Mouse (Mus musculus) hindbrain, embryonic 14.5 days (tissue): ENCODE measurements at regions not wholly inside any gene's neighbourhood (a gene's known extent, or its start where the extent isn't known, plus 50 kb on each side); places are given as distances from the start of the nearest gene placed in this dataset.
"Not testable (repeated sequence)": the region's sequence is repeated elsewhere in the genome, so short reads cannot be mapped to it uniquely, and the experiment has no call there.

Experiments used
- ATAC-seq: fragments of 200-750 bp; cut with Nextera tagmentation; 2 replicates; pipeline ENCODE4 v1.8.0; 2017; ENCODE audit warnings: moderate number of reproducible peaks, mild to moderate bottlenecking, moderate TSS enrichment, moderate library complexity; ENCODE audit not compliant: low FRiP score
- DNase-seq: peaks from one replicate; pipeline ENCODE4 v3.0.0-alpha.2; 2015; ENCODE audit warnings: low spot score
- H3K27ac ChIP-seq: fragments of 300-500 bp; sonication (generic); 2 replicates; pipeline ENCODE4 v1.5.1; 2014; ENCODE audit warnings: mild to moderate bottlenecking, moderate library complexity
- H3K27me3 ChIP-seq: fragments of 300-500 bp; sonication (generic); 2 replicates; pipeline ENCODE4 v1.6.1; 2014; ENCODE audit warnings: mild to moderate bottlenecking, low read length, mixed read lengths; ENCODE audit not compliant: control insufficient read depth, insufficient read depth
- H3K36me3 ChIP-seq: fragments of 300-500 bp; sonication (generic); replicated peaks from 2 replicates; pipeline ENCODE4 v1.6.1; 2014; ENCODE audit not compliant: control insufficient read depth, insufficient read depth
- H3K4me1 ChIP-seq: fragments of 300-500 bp; sonication (generic); replicated peaks from 2 replicates; pipeline ENCODE4 v1.6.1; 2014; ENCODE audit warnings: antibody characterized with exemption, low read length, mixed read lengths; ENCODE audit not compliant: control insufficient read depth, insufficient read depth
- H3K4me2 ChIP-seq: fragments of 300-500 bp; sonication (generic); replicated peaks from 2 replicates; pipeline ENCODE4 v1.6.1; 2014; ENCODE audit warnings: mild to moderate bottlenecking, moderate library complexity
- H3K4me3 ChIP-seq: fragments of 300-500 bp; sonication (generic); replicated peaks from 2 replicates; pipeline ENCODE4 v1.5.1; 2014; ENCODE audit warnings: mild to moderate bottlenecking, low read length
- H3K9ac ChIP-seq: fragments of 300-500 bp; sonication (generic); 2 replicates; pipeline ENCODE4 v1.6.1; 2014
- H3K9me3 ChIP-seq: fragments of 300-500 bp; sonication (generic); 2 replicates; pipeline ENCODE4 v1.6.1; 2016; ENCODE audit warnings: low read length; ENCODE audit not compliant: control insufficient read depth
- WGBS: fragments of 180-500 bp; shearing (Covaris S2); extraction: QIAGEN DNeasy Blood & Tissue Kit; methylation state at CpG from one replicate; pipeline ENCODE4 v1.1.7; 2014; 5-methylcytosine and 5-hydroxymethylcytosine counted together

GRCm38 (mm10) chr13:79765437-79765838, 1117.7 kb upstream of the Arrdc3 start:
- H3K27me3 ChIP-seq: no peaks in the 10 kb centered on the region
- no peak for DNase-seq
- WGBS: 11% methylated on average over 4 of the region's 4 CpGs
- H3K4me3 ChIP-seq: no peak overlapping the region
- H3K4me1 ChIP-seq: 0 out of 2 replicates have a peak, but pooled peaks cover 3% of the 10 kb centered on the region
- no peak overlapping the region for H3K4me2 ChIP-seq
- H3K9ac ChIP-seq: no peak overlapping the region
- H3K9me3 ChIP-seq: no peaks in the 10 kb centered on the region
- no peaks in the 10 kb centered on the region for H3K36me3 ChIP-seq
- no peak overlapping the region for H3K27ac ChIP-seq
- ATAC-seq: peak; percentile 37; the same call in 1 of the 2 replicates

- no peak for ATAC-seq
- 74% methylated on average over 1 of the region's 1 CpGs for WGBS
- no peak overlapping the region for H3K9ac ChIP-seq
- H3K9me3 ChIP-seq: no peaks in the 10 kb centered on the region
- no peaks in the 10 kb centered on the region for H3K36me3 ChIP-seq
- no peaks in the 10 kb centered on the region for H3K27me3 ChIP-seq
- H3K4me1 ChIP-seq: no peaks in the 10 kb centered on the region
- DNase-seq: no peak
- H3K4me3 ChIP-seq: no peak overlapping the region
- H3K27ac ChIP-seq: no peak overlapping the region
- H3K4me2 ChIP-seq: no peak overlapping the region
These were observed 1098.1 kb upstream of the Arrdc3 start for GRCm38 (mm10) chr13:79784991-79785666.

GRCm38 (mm10) chr13:79801591-79801990, 1081.6 kb upstream of the Arrdc3 start:
- H3K4me1 ChIP-seq: no peaks in the 10 kb centered on the region
- no peak overlapping the region for H3K4me2 ChIP-seq
- H3K36me3 ChIP-seq: no peaks in the 10 kb centered on the region
- no peak overlapping the region for H3K9ac ChIP-seq
- H3K27ac ChIP-seq: no peak overlapping the region
- no peaks in the 10 kb centered on the region for H3K27me3 ChIP-seq
- WGBS: 84% methylated on average over 2 of the region's 2 CpGs
- DNase-seq (no peak), ATAC-seq (no peak)
- H3K9me3 ChIP-seq: no peaks in the 10 kb centered on the region
- no peak overlapping the region for H3K4me3 ChIP-seq

- no peak for DNase-seq
These were observed 1047.6 kb upstream of the Arrdc3 start for GRCm38 (mm10) chr13:79835592-79835991.

GRCm38 (mm10) chr13:79844800-79845199, 1038.4 kb upstream of the Arrdc3 start:
- no peaks in the 10 kb centered on the region for H3K9me3 ChIP-seq
- peak; percentile 59 for DNase-seq

More at GRCm38 (mm10) chr13:79835592-79835991, 1047.6 kb upstream of the Arrdc3 start:
- Histone ChIP-seq H3K9ac (no peak overlapping the region), H3K4me2 (no peak overlapping the region), H3K27ac (no peak overlapping the region), H3K27me3 (no peaks in the 10 kb centered on the region), H3K36me3 (no peaks in the 10 kb centered on the region), H3K9me3 (no peaks in the 10 kb centered on the region), H3K4me1 (no peaks in the 10 kb centered on the region), H3K4me3 (no peak overlapping the region)
- no peak for ATAC-seq
- WGBS: 56% methylated on average over 1 of the region's 1 CpGs

GRCm38 (mm10) chr13:79867501-79867900, 1015.7 kb upstream of the Arrdc3 start:
- DNase-seq, ATAC-seq, H3K27ac ChIP-seq, H3K4me3 ChIP-seq, H3K27me3 ChIP-seq, H3K9ac ChIP-seq, H3K36me3 ChIP-seq, H3K4me2 ChIP-seq, H3K4me1 ChIP-seq: not testable (repeated sequence)
- H3K9me3 ChIP-seq: peaks cover 15% of the 10 kb centered on the region; the same call in 1 of the 2 replicates
- 64% methylated on average over 1 of the region's 1 CpGs for WGBS

More at GRCm38 (mm10) chr13:79844800-79845199, 1038.4 kb upstream of the Arrdc3 start:
- no peaks in the 10 kb centered on the region for H3K4me1 ChIP-seq
- H3K27ac ChIP-seq: no peak overlapping the region
- no peaks in the 10 kb centered on the region for H3K27me3 ChIP-seq
- ATAC-seq: no peak
- no peak overlapping the region for H3K9ac ChIP-seq
- WGBS: 76% methylated on average over 2 of the region's 2 CpGs
- H3K4me3 ChIP-seq: no peak overlapping the region
- H3K36me3 ChIP-seq: no peaks in the 10 kb centered on the region
- no peak overlapping the region for H3K4me2 ChIP-seq

- Histone ChIP-seq H3K9me3 (peaks cover 11% of the 10 kb centered on the region; the same call in 1 of the 2 replicates), H3K4me3 (no peak overlapping the region), H3K27me3 (no peaks in the 10 kb centered on the region), H3K36me3 (no peaks in the 10 kb centered on the region), H3K9ac (no peak overlapping the region), H3K4me2 (no peak overlapping the region), H3K4me1 (no peaks in the 10 kb centered on the region), H3K27ac (no peak overlapping the region)
- 85% methylated on average over 2 of the region's 2 CpGs for WGBS
- DNase-seq: no peak
- ATAC-seq: no peak
These were observed 1014.5 kb upstream of the Arrdc3 start for GRCm38 (mm10) chr13:79868481-79869225.

GRCm38 (mm10) chr13:79880136-79880535, 1003.0 kb upstream of the Arrdc3 start:
- no peaks in the 10 kb centered on the region for H3K4me1 ChIP-seq
- DNase-seq: no peak
- H3K9me3 ChIP-seq: no peaks in the 10 kb centered on the region
- H3K27me3 ChIP-seq: no peaks in the 10 kb centered on the region
- no peak overlapping the region for H3K4me3 ChIP-seq
- ATAC-seq: no peak
- no peak overlapping the region for H3K4me2 ChIP-seq
- H3K9ac ChIP-seq: no peak overlapping the region
- no peaks in the 10 kb centered on the region for H3K36me3 ChIP-seq
- 89% methylated on average over 1 of the region's 1 CpGs for WGBS
- H3K27ac ChIP-seq: no peak overlapping the region

GRCm38 (mm10) chr13:79885959-79886358, 997.2 kb upstream of the Arrdc3 start:
- no peaks in the 10 kb centered on the region for H3K36me3 ChIP-seq
- no peak overlapping the region for H3K4me3 ChIP-seq
- DNase-seq (no peak), ATAC-seq (no peak)
- H3K27me3 ChIP-seq: no peaks in the 10 kb centered on the region
- H3K9me3 ChIP-seq: no peaks in the 10 kb centered on the region
- no peaks in the 10 kb centered on the region for H3K4me1 ChIP-seq
- no peak overlapping the region for H3K4me2 ChIP-seq
- H3K9ac ChIP-seq: no peak overlapping the region
- H3K27ac ChIP-seq: no peak overlapping the region
